Mouse (Mus musculus) forebrain, embryonic 12.5 days (tissue): ENCODE data around the gene Fam161a. TPM values are rescaled to one million over a fixed set of nuclear protein-coding genes. Genes with fewer than 3 reads are reported as not detected.
"Not testable (repeated sequence)": the region's sequence is repeated elsewhere in the genome, so short reads cannot be mapped to it uniquely, and the experiment has no call there.

Experiments
- ATAC-seq: fragments of 200-750 bp; cut with Nextera tagmentation; 2 replicates; pipeline ENCODE4 v1.8.0; 2017; ENCODE audit warnings: moderate TSS enrichment; ENCODE audit not compliant: low FRiP score
- H3K27ac ChIP-seq: fragments of 300-500 bp; sonication (generic); 2 replicates; pipeline ENCODE4 v1.5.1; 2016; ENCODE audit warnings: mild to moderate bottlenecking
- H3K27me3 ChIP-seq: fragments of 300-500 bp; sonication (generic); 2 replicates; pipeline ENCODE4 v1.6.1; 2016; ENCODE audit warnings: mild to moderate bottlenecking
- H3K36me3 ChIP-seq: fragments of 300-500 bp; sonication (generic); replicated peaks from 2 replicates; pipeline ENCODE4 v1.6.1; 2016; ENCODE audit warnings: mild to moderate bottlenecking
- H3K4me1 ChIP-seq: fragments of 300-500 bp; sonication (generic); 2 replicates; pipeline ENCODE4 v1.6.1; 2016
- H3K4me2 ChIP-seq: fragments of 300-500 bp; sonication (generic); 2 replicates; pipeline ENCODE4 v1.6.1; 2016; ENCODE audit warnings: mild to moderate bottlenecking, moderate library complexity
- H3K4me3 ChIP-seq: fragments of 300-500 bp; sonication (generic); replicated peaks from 2 replicates; pipeline ENCODE4 v1.5.1; 2016; ENCODE audit warnings: mild to moderate bottlenecking
- H3K9ac ChIP-seq: fragments of 300-500 bp; sonication (generic); 2 replicates; pipeline ENCODE4 v1.6.1; 2016; ENCODE audit warnings: mild to moderate bottlenecking
- H3K9me3 ChIP-seq: fragments of 300-500 bp; sonication (generic); 2 replicates; pipeline ENCODE4 v1.6.1; 2016
- WGBS: fragments of 180-500 bp; shearing (Covaris S2); methylation state at CpG from one replicate; pipeline ENCODE4 v1.1.7; 2016; 5-methylcytosine and 5-hydroxymethylcytosine counted together
- polyA plus RNA-seq: library from polyadenylated mRNA; unstranded; fragments of >200 nt; fragmentation: Nextera tagmentation; extraction: Ambion mirVana; gene quantifications from 2 replicates; pipeline ENCODE4 v1.2.1, GENCODE M21; 2016

Gene Fam161a
- polyA plus RNA-seq, 1 experiment from 2014 or later, result 2.8 TPM

DNA sequence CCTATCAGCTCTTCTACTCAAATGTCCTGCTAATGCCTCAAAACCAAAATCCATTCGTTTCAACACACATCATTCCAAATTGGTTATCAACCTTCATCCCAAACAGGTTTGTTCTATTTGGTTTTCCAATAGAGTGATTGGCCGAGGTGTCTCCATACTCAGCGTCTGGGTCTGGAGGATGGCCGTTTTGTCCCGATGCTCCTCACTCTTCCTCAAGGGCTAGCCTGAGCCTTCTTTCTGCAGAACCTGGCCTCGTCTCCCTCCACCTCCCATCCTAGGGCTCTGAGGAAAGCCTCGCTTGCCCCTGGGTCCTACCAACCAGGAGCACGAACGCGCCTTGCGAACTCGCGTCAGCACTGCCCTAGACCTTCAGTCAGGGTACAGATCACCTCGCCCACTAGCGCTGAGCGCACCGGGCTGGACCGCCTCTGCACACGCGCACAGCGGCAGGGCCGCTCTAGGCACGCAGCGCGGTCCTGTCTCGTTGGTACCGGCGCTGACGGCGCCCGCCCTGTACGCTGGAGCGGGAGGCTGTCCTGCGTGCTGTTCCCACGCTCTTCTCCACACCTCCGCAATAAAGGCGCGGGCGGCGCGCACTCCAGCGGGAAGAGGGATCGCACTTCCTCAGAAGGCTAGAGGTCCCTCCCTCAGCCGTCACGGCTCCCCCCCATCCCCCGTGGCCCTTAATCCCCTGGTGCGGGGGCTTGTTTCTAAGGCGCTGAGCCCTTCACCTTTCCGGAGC lies 60.2 kb downstream of the Fam161a start:
- H3K9me3 ChIP-seq, result no peaks in the 10 kb centered on the region

DNA sequence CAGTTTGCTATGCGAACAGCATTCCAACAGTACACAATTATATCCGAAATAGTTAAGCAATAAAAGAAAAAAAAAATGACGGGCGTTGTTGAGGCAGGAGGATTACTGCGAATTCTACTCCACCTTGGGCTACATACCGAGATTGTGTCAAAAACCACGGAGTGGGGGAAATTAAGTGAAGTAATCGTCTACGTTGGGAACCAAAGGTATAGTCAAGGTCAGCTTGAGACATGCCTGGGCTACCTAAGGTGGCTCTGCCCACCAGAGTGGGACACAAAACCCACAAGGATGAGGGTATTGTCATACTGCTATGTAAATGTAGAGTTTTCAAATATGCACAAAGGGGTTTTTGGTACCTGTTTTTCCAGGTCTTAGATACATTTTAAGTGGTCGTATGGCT lies 60.9 kb downstream of the Fam161a start:
- no peaks in the 10 kb centered on the region for H3K36me3 ChIP-seq
- H3K9ac ChIP-seq, result peak overlapping the region; percentile 61
- H3K4me1 ChIP-seq, result peaks cover 4% of the 10 kb centered on the region
- H3K4me2 ChIP-seq, result peak overlapping the region; percentile 74
- no peaks in the 10 kb centered on the region for H3K27me3 ChIP-seq
- 10% methylated on average over 10 of the region's 10 CpGs for WGBS
- ATAC-seq, result peak; percentile 14
- H3K9me3 ChIP-seq, result no peaks in the 10 kb centered on the region
- no peak overlapping the region for H3K27ac ChIP-seq
- H3K4me3 ChIP-seq, result peak overlapping the region; percentile 56

More for the DNA sequence above, 60.2 kb downstream of the Fam161a start:
- Histone ChIP-seq H3K27me3 (no peaks in the 10 kb centered on the region), H3K4me3 (peak overlapping the region; percentile 56), H3K27ac (peak overlapping the region; percentile 51), H3K36me3 (no peaks in the 10 kb centered on the region), H3K4me2 (peak overlapping the region; percentile 74), H3K9ac (peak overlapping the region; percentile 61), H3K4me1 (peaks cover 4% of the 10 kb centered on the region)
- ATAC-seq, result peak; percentile 99
- under 1% methylated on average over 49 of the region's 49 CpGs for WGBS

GRCm38 (mm10) chr11:23068986-23069385 lies 61.7 kb downstream of the Fam161a start:
- 88% methylated on average over 9 of the region's 9 CpGs for WGBS

GRCm38 (mm10) chr11:23074841-23075240 lies 67.5 kb downstream of the Fam161a start:
- WGBS, result 82% methylated on average over 7 of the region's 7 CpGs
- Histone ChIP-seq H3K27ac (no peak overlapping the region), H3K4me1 (no peaks in the 10 kb centered on the region), H3K4me2 (no peak overlapping the region), H3K4me3 (no peak overlapping the region), H3K9ac (no peak overlapping the region), H3K27me3 (no peaks in the 10 kb centered on the region), H3K9me3 (no peaks in the 10 kb centered on the region), H3K36me3 (no peaks in the 10 kb centered on the region)
- ATAC-seq, result no peak

More at GRCm38 (mm10) chr11:23068986-23069385, 61.7 kb downstream of the Fam161a start:
- H3K9ac ChIP-seq, H3K4me2 ChIP-seq, H3K27me3 ChIP-seq, H3K36me3 ChIP-seq, H3K4me1 ChIP-seq, ATAC-seq, H3K4me3 ChIP-seq, H3K27ac ChIP-seq, H3K9me3 ChIP-seq: not testable (repeated sequence)

- 97% methylated on average over 1 of the region's 1 CpGs for WGBS
- no peaks in the 10 kb centered on the region for H3K4me1 ChIP-seq
Measured at GRCm38 (mm10) chr11:23078541-23078940, 71.2 kb downstream of the Fam161a start.

More at GRCm38 (mm10) chr11:23078541-23078940, 71.2 kb downstream of the Fam161a start:
- H3K27ac ChIP-seq, result no peak overlapping the region
- no peak for ATAC-seq
- H3K9ac ChIP-seq, result no peak overlapping the region
- H3K27me3 ChIP-seq, result no peaks in the 10 kb centered on the region
- H3K4me2 ChIP-seq, result no peak overlapping the region
- H3K4me3 ChIP-seq, result no peak overlapping the region
- H3K36me3 ChIP-seq, result no peaks in the 10 kb centered on the region
- H3K9me3 ChIP-seq, result no peaks in the 10 kb centered on the region

Other genes with a start within 250 kb of the Fam161a start
- gene B3gnt2, start 146.6 kb upstream of the Fam161a start, polyA plus RNA-seq, result 2.6 and 3.5 TPM in 2 replicates
- 4.2 and 5.4 TPM in 2 replicates for gene Zrsr1, start 35.5 kb upstream of the Fam161a start, polyA plus RNA-seq
- 4.7 and 5.1 TPM in 2 replicates for gene Gm28048, start 25.4 kb upstream of the Fam161a start, polyA plus RNA-seq
- gene Commd1, start 25.1 kb upstream of the Fam161a start, polyA plus RNA-seq, result 313 and 317 TPM in 2 replicates
- gene Cct4, start 17.0 kb upstream of the Fam161a start, polyA plus RNA-seq, result 352 and 361 TPM in 2 replicates
- 169 and 171 TPM in 2 replicates for gene Xpo1, start 248.5 kb downstream of the Fam161a start, polyA plus RNA-seq